Mouse (Mus musculus) lung, adult 2 months (tissue): Measurements from ENCODE around the gene Gm3045. TPM values are rescaled to one million over a fixed set of nuclear protein-coding genes. Genes with fewer than 3 reads are reported as not detected.

Experiments used
- DNase-seq: peaks from one replicate; pipeline ENCODE4 v3.0.0; 2022
- H3K4me1 ChIP-seq: fragments of 200-500 bp; 2 replicates; pipeline ENCODE4 v1.6.1; 2011; ENCODE audit warnings: low read length; ENCODE audit not compliant: control insufficient read depth, insufficient read depth
- H3K4me3 ChIP-seq: fragments of 200-500 bp; replicated peaks from 2 replicates; pipeline ENCODE3; 2011; ENCODE audit warnings: low read depth, mild to moderate bottlenecking, control low read depth, low read length; ENCODE audit errors: extremely low read depth
- CTCF ChIP-seq: fragments of 200-500 bp; IDR thresholded peaks from 2 replicates; pipeline ENCODE4 v1.5.1; 2011; ENCODE audit warnings: mild to moderate bottlenecking, low read length, control low read depth; ENCODE audit not compliant: insufficient read depth
- POLR2A ChIP-seq: fragments of 200-500 bp; IDR thresholded peaks from 2 replicates; pipeline ENCODE4 v1.6.1; 2011; ENCODE audit warnings: low read depth, mild to moderate bottlenecking, control low read depth, low read length, borderline replicate concordance; ENCODE audit errors: extremely low read depth
- WGBS: fragments of 180-500 bp; shearing (Covaris S2); methylation state at CpG from one replicate; pipeline ENCODE4 v1.1.7; 2018; 5-methylcytosine and 5-hydroxymethylcytosine counted together
- polyA plus RNA-seq: library from polyadenylated mRNA; depleted of rRNA; stranded (reverse); fragments of >200 nt; gene quantifications from 2 replicates; pipeline ENCODE4 v1.2.3, GENCODE M21; 2012; rRNA removed

Gene Gm3045
- polyA plus RNA-seq, 1 experiment: not detected

DNA sequence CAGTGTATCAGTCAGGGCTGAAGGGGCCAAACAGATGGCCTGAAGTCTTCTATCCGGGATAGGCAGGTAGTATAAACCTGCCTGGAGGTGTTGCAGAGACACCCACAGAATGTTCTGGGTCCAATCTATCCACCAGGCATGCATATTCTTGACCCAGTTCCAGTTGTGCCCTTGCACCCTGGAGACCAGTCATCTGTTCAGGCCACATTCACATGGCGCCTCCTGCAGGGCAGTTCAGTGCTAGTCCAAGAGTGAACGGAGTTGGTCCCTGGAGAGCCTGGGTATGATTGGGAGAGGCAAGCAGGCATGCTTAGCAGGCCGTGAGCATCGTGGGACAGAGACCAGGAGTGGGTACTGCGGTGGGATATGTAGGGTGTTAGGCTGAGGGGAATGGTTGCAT, 51.6 kb downstream of the Gm3045 start:
- no peak for TF ChIP-seq CTCF
- TF ChIP-seq POLR2A: no peak
- Histone ChIP-seq H3K4me1 (no peaks in the 10 kb centered on the region), H3K4me3 (no peak overlapping the region)
- DNase-seq: no peak
- WGBS: 84% methylated on average over 6 of the region's 6 CpGs

DNA sequence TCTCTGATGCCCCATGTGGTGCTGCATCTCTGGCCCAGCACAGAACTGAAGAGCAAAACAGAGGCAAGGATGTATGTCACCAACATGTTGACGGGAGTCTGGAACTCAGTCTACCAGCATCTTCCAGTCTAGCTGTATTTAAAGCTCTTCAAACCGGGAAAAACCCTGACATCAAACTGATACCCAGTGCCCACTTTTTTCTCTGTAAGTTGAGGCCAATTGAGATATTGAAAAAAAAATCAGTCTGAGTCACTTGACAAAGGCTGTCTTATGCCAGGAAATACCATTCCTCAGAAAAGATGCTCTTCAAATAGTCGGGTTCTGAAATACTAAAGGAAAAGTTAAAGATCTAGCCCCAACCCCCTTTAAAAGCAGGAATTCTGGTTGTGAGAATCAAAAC, 55.8 kb downstream of the Gm3045 start, which contains the start of gene Il9:
TSS of gene Il9 (minus strand) at position 101 of the 400 bp plus-strand sequence.
- TF ChIP-seq CTCF: no peak
- TF ChIP-seq POLR2A: no peak
- Histone ChIP-seq H3K4me1 (no peaks in the 10 kb centered on the region), H3K4me3 (no peak within 1 kb of the TSS)
- DNase-seq: no peak
- 68% methylated on average over 3 of the region's 3 CpGs for WGBS

Other genes starting within 250 kb of the Gm3045 start
- 9.2 and 13.9 TPM in 2 replicates for gene Tifab, start 247.7 kb upstream of the Gm3045 start, polyA plus RNA-seq
- not detected in 2 replicates for gene Neurog1, start 174.4 kb upstream of the Gm3045 start, polyA plus RNA-seq
- gene Cxcl14, start 130.0 kb upstream of the Gm3045 start, polyA plus RNA-seq: 285 and 286 TPM in 2 replicates
- 0.24 and 0.51 TPM in 2 replicates for gene Slc25a48, start 11.8 kb downstream of the Gm3045 start, polyA plus RNA-seq
- not detected in 2 replicates for gene Il9, start 55.7 kb downstream of the Gm3045 start, polyA plus RNA-seq
- gene Fbxl21, start 95.9 kb downstream of the Gm3045 start, polyA plus RNA-seq: 1.2 and 1.3 TPM in 2 replicates
- gene Lect2, start 121.9 kb downstream of the Gm3045 start, polyA plus RNA-seq: not detected in 2 replicates
- 50.8 and 53.9 TPM in 2 replicates for gene Tgfbi, start 182.9 kb downstream of the Gm3045 start, polyA plus RNA-seq